8 mouse cellular contexts compared by ENCODE assay signal in the genomic region with DNA sequence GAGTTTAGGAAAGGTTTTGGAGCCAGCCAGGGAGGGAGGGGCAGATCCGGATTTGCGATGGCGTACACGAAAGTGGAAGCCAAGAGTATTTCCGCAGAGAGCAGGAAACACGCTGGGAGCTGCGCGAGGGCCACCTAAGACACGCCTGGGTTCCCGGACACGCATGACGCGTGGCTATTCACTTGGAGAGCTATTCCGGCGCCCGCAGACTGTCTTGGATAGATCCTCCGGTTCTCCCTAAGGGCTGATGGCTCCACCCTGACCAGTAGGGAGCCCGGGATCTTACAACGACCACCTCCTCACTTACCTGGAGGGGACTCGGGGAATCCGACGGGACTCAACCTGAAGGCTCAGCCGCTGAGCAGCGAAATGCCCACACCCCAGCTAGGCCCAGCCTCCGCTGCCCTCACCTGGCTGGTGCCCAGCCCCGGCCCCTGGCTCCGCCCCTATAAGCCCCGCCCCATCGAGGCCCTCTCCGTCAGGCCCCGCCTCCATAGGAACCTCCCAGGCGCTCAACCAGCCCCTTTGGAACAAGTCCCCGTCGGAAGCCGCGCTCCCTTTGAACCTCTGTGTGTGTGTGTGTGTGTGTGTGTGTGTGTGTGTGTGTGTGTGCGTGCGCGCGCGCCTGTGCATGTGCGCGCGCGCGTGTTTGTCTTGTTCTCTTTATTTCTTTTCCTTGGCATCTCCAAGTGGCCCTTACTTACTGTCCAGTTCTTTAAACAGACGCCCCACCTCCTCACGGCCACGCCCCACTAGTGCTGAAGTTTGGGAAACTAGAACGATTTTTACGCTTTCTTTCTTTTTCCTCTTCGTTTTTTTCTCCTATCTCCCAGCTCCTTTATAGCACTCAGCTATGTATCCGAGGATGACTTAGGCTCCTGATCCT. TPM values are rescaled to one million over a fixed set of nuclear protein-coding genes. Genes with fewer than 3 reads are reported as not detected.
A peak's percentile ranks its signal among the peaks of the same experiment; 100 is the strongest.
DNase-seq lines count a peak whose midpoint lies in the region; ATAC-seq and TF ChIP-seq lines count a peak whose summit lies in the region.

No protein-coding gene starts in this region.

- DNase-seq in MN1 (ENCODE audit: low spot score) = peak; percentile 78
- DNase-seq in cerebellum, adult 2 months = peak; percentile 82 to 86
- DNase-seq in forelimb bud, embryonic 11.5 days (ENCODE audit: low read depth, low spot score) = peak; percentile 43
- peak; percentile 71 for DNase-seq in hindbrain, embryonic 11.5 days (ENCODE audit: low spot score)
- DNase-seq in layer of hippocampus, postnatal 14 days (ENCODE audit: low spot score in 2 of 2) = peak; percentile 52 to 60
- DNase-seq in lung, postnatal 14 days = peak; percentile 96
- DNase-seq in ovary, postnatal 36 days (ENCODE audit: low spot score) = peak; percentile 89
- peak; percentile 85 for DNase-seq in thymus, postnatal 25 days

- peak; percentile 63 for ATAC-seq in hindbrain, embryonic 11.5 days (ENCODE audit: low FRiP score)

- no peak overlapping the region for H3K9ac ChIP-seq in hindbrain, embryonic 11.5 days (ENCODE audit: low read depth, low read length)

- H3K36me3 ChIP-seq in hindbrain, embryonic 11.5 days (ENCODE audit: control insufficient read depth, insufficient read depth, low read length) = no peaks in the 10 kb centered on the region

- no peaks in the 10 kb centered on the region for H3K4me1 ChIP-seq in cerebellum, adult 2 months (ENCODE audit: control insufficient read depth, insufficient read depth, low read length)
- H3K4me1 ChIP-seq in hindbrain, embryonic 11.5 days (replicated peaks; ENCODE audit: control insufficient read depth, insufficient read depth, low read length) = peaks cover 4% of the 10 kb centered on the region; the same call in 1 of the 2 replicates

- H3K9me3 ChIP-seq in hindbrain, embryonic 11.5 days (ENCODE audit: control insufficient read depth, low read length) = no peaks in the 10 kb centered on the region

- peak overlapping the region; percentile 70 for H3K4me3 ChIP-seq in cerebellum, adult 2 months (replicated peaks; ENCODE audit: insufficient read depth, low read depth, low read length)
- peak overlapping the region; percentile 39 for H3K4me3 ChIP-seq in hindbrain, embryonic 11.5 days (ENCODE audit: low read depth, low read length)

- no peaks in the 10 kb centered on the region for H3K27me3 ChIP-seq in cerebellum, adult 2 months (ENCODE audit: control insufficient read depth, insufficient read depth, low read length)
- H3K27me3 ChIP-seq in hindbrain, embryonic 11.5 days (ENCODE audit: control insufficient read depth, insufficient read depth, low read length) = peaks cover 31% of the 10 kb centered on the region

- H3K4me2 ChIP-seq in hindbrain, embryonic 11.5 days (replicated peaks; ENCODE audit: low read depth, low read length) = peak overlapping the region; percentile 59

- WGBS in cerebellum, adult 2 months = under 1% methylated on average over 53 of the region's 53 CpGs
- WGBS in hindbrain, embryonic 11.5 days = under 1% methylated on average over 47 of the region's 53 CpGs

- TF ChIP-seq POLR2A in cerebellum, adult 2 months (IDR thresholded peaks at IDR 0.05; ENCODE audit: borderline replicate concordance, insufficient read depth, low read length) = peak; percentile 74; the same call in 1 of the 2 replicates

- TF ChIP-seq CTCF in cerebellum, adult 2 months (IDR thresholded peaks at IDR 0.05; ENCODE audit: borderline replicate concordance, insufficient read depth, low read depth, low read length) = no peak

- H3K27ac ChIP-seq in cerebellum, adult 2 months (ENCODE audit: insufficient read depth, low read length) = peak overlapping the region; percentile 85
- H3K27ac ChIP-seq in hindbrain, embryonic 11.5 days (ENCODE audit: low read depth, low read length) = no peak overlapping the region

RNA-seq across cellular contexts. Expression of a gene that starts 3.5 kb away (rescaled TPM):
- polyA plus RNA-seq in cerebellum, adult 2 months (2012; rRNA removed) = 1.2 and 1.5 TPM in 2 replicates
- 2.5 and 2.6 TPM in 2 replicates for polyA plus RNA-seq in hindbrain, embryonic 11.5 days (2014; fragmentation: Nextera tagmentation; extraction: Ambion mirVana)
- 1 to 10 TPM; 5.0 to 5.3 TPM for total RNA-seq in layer of hippocampus, postnatal 14 days (2021)

RNA-seq across cellular contexts. Expression of a gene that starts 26.1 kb away (rescaled TPM):
- polyA plus RNA-seq in cerebellum, adult 2 months (2012; rRNA removed) = 8.5 and 10.1 TPM in 2 replicates
- polyA plus RNA-seq in hindbrain, embryonic 11.5 days (2014; fragmentation: Nextera tagmentation; extraction: Ambion mirVana) = 21.8 and 21.9 TPM in 2 replicates
- total RNA-seq in layer of hippocampus, postnatal 14 days (2021) = 10 to 100 TPM in 1 of 2 experiments, 1 to 10 TPM in 1; 9.1 to 10.3 TPM

RNA-seq across cellular contexts. Expression of a gene that starts 27.1 kb away (rescaled TPM):
- polyA plus RNA-seq in cerebellum, adult 2 months (2012; rRNA removed) = 44.0 and 46.9 TPM in 2 replicates
- polyA plus RNA-seq in hindbrain, embryonic 11.5 days (2014; fragmentation: Nextera tagmentation; extraction: Ambion mirVana) = 23.5 and 23.9 TPM in 2 replicates
- total RNA-seq in layer of hippocampus, postnatal 14 days (2021) = 10 to 100 TPM; 18.0 to 20.5 TPM

RNA-seq across cellular contexts. Expression of a gene that starts 47.4 kb away (rescaled TPM):
- polyA plus RNA-seq in cerebellum, adult 2 months (2012; rRNA removed) = 1.1 and 1.3 TPM in 2 replicates
- polyA plus RNA-seq in hindbrain, embryonic 11.5 days (2014; fragmentation: Nextera tagmentation; extraction: Ambion mirVana) = 0.36 and 0.82 TPM in 2 replicates
- 1 to 10 TPM; 1.6 to 4.2 TPM for total RNA-seq in layer of hippocampus, postnatal 14 days (2021)

Comparison
In these comparisons a context has a peak if more than half of its experiments do, and no peak if none do; other contexts are left out.
1. DNase-seq: peak in every context shown above with its lines; median percentile 96 in lung, postnatal 14 days; 89 in ovary, postnatal 36 days; 85 in thymus, postnatal 25 days; 84 in cerebellum, adult 2 months; 78 in MN1; 71 in hindbrain, embryonic 11.5 days; 56 in layer of hippocampus, postnatal 14 days; 43 in forelimb bud, embryonic 11.5 days.